Mouse (Mus musculus): ENCODE data around the gene Treml2. TPM values are rescaled to one million over a fixed set of nuclear protein-coding genes. Genes with fewer than 3 reads are reported as not detected.
"Not testable (repeated sequence)": the region's sequence is repeated elsewhere in the genome, so short reads cannot be mapped to it uniquely, and the experiment has no call there.

Treml2 gene
- total RNA-seq, 2 experiments from 2014 or later = 0.15 to 0.29 TPM

- no peak for DNase-seq (ENCODE audit: low spot score in 2 of 2)
Observed at GRCm38 (mm10) chr17:48346834-48347233, 47.5 kb downstream of the Treml2 start.

GRCm38 (mm10) chr17:48347287-48347686, 48.0 kb downstream of the Treml2 start:
- no peak for DNase-seq (ENCODE audit: low spot score in 2 of 2)

- DNase-seq (ENCODE audit: low spot score in 2 of 2) = no peak
Observed at GRCm38 (mm10) chr17:48350681-48351193, 51.4 kb downstream of the Treml2 start.

GRCm38 (mm10) chr17:48352976-48353375, 53.7 kb downstream of the Treml2 start:
- DNase-seq (ENCODE audit: low spot score in 2 of 2) = not testable (repeated sequence)

GRCm38 (mm10) chr17:48355822-48356221, 56.5 kb downstream of the Treml2 start:
- no peak for DNase-seq (ENCODE audit: low spot score in 2 of 2)

- DNase-seq (ENCODE audit: low spot score in 2 of 2) = no peak
Observed at GRCm38 (mm10) chr17:48357892-48358291, 58.6 kb downstream of the Treml2 start.

GRCm38 (mm10) chr17:48359616-48360015, 60.3 kb downstream of the Treml2 start, which contains the start of gene Treml1:
Gene Treml1, plus strand, starts transcription at chr17:48359916.
- no peak for DNase-seq (ENCODE audit: low spot score in 2 of 2)

- DNase-seq (ENCODE audit: low spot score in 2 of 2) = no peak
Observed at GRCm38 (mm10) chr17:48360462-48360861, 61.2 kb downstream of the Treml2 start.

Other genes starting within 250 kb of the Treml2 start
- gene 1700067P10Rik, start 210.2 kb upstream of the Treml2 start, total RNA-seq (2021) = not detected
- under 1 TPM; 0.10 to 0.13 TPM for gene 9830107B12Rik, start 153.2 kb upstream of the Treml2 start, total RNA-seq (2021)
- under 1 TPM in 1 of 2 experiments, not detected in 1; 0.15 TPM for gene A530064D06Rik, start 132.2 kb upstream of the Treml2 start, total RNA-seq (2021)
- gene Trem1, start 66.7 kb upstream of the Treml2 start, total RNA-seq (2021) = under 1 TPM in 1 of 2 experiments, not detected in 1; 0.08 TPM
- under 1 TPM in 1 of 2 experiments, not detected in 1; 0.36 TPM for gene Trem3, start 51.7 kb upstream of the Treml2 start, total RNA-seq (2021)
- 1 to 10 TPM in 1 of 2 experiments, under 1 TPM in 1; 0.20 to 1.6 TPM for gene Treml4, start 35.2 kb upstream of the Treml2 start, total RNA-seq (2021)
- under 1 TPM; 0.13 to 0.27 TPM for gene B430306N03Rik, start 16.6 kb downstream of the Treml2 start, total RNA-seq (2021)
- 1 to 10 TPM; 3.7 to 4.1 TPM for gene Trem2, start 46.9 kb downstream of the Treml2 start, total RNA-seq (2021)
- under 1 TPM in 1 of 2 experiments, not detected in 1; 0.52 TPM for gene Treml1, start 60.4 kb downstream of the Treml2 start, total RNA-seq (2021)
- gene Nfya, start 110.4 kb downstream of the Treml2 start, total RNA-seq (2021) = 10 to 100 TPM; 26.9 to 29.3 TPM
- 10 to 100 TPM; 11.7 to 13.4 TPM for gene Oard1, start 110.5 kb downstream of the Treml2 start, total RNA-seq (2021)
- gene Apobec2, start 133.4 kb downstream of the Treml2 start, total RNA-seq (2021) = 100 to 1,000 TPM; 585 to 600 TPM
- under 1 TPM in 1 of 2 experiments, not detected in 1; 0.20 TPM for gene Tspo2, start 152.0 kb downstream of the Treml2 start, total RNA-seq (2021)
- not detected for gene Unc5cl, start 155.4 kb downstream of the Treml2 start, total RNA-seq (2021)